Mouse (Mus musculus) monocyte, adult 2 months (primary cell): ENCODE data around the gene Nf2.

Experiments used
- DNase-seq, 2 experiments: peaks; one replicate each; pipeline ENCODE4 v3.0.0; 2022; ENCODE audit warnings: low spot score in 2 of 2, low read depth in 1 of 2

Gene Nf2

GRCm38 (mm10) chr11:4750263-4750662 is 99.1 kb downstream of the Nf2 start:
- no peak for DNase-seq

DNA sequence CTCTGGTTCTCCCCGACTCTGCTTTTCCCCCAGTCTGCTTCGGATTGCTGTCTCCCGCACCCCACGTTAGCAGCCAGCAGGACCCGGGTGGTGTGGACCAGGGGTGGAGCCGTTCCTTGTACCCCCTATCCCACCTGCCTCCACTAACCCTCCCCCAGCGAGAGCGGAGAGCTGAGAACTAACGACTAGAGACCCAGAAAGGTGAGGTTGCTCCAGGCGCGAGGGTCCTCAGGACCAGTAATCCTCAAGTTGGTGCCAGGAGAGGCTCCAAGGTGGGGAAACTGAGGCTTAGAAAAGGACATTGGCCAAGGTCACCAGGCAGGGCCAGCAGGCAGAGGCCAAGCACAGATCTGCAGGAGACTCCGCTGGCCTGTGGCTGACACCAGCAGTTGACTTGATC is 102.1 kb downstream of the Nf2 start:
- DNase-seq: no peak

DNA sequence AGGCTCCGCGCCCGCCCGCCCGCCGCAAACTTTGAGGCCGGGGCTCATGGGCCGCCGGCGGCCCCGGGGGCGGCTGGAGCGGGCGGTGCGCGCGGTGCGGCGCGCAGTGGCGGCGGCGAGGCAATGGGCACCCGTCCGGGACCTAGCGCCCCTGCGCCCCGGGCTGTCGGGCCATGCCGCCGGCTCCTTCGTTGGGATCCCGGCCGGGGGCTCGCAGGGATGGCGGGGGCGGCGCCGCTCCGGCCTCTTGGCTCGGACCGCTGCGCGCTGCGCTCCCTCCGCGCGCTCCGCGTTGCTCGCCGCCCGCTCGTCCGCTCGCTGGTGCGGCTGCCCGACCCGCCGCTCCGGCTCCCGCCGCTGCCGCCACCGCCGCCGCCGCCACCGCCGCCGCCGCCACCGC is 102.6 kb downstream of the Nf2 start, which contains the start of gene Cabp7:
Cabp7 (minus strand) TSS at position 46 of the 400 bp plus-strand sequence.
- no peak for DNase-seq

- DNase-seq: no peak
These were observed 103.4 kb downstream of the Nf2 start for GRCm38 (mm10) chr11:4745969-4746368.

- DNase-seq: no peak
These were observed 104.6 kb downstream of the Nf2 start for GRCm38 (mm10) chr11:4744691-4745090.

DNA sequence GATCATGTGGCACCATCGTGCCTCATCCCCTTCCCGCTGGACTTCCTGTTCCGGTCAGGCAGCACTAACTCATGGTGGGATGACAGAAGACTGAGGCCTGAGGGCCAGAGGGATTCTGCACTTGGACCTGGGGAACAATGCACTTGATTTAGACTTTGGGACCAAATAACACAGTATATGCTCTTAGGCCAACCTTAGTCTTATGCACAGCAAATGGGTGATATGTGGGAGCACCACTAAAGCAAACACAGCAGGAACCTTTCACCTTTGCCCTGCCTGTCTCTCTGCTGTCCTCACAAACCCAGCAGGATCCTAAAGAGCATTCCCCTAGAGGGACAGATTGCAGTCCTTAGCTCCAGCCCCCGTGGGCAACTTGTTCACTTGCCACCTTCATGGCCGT is 108.6 kb downstream of the Nf2 start:
- DNase-seq: no peak

DNA sequence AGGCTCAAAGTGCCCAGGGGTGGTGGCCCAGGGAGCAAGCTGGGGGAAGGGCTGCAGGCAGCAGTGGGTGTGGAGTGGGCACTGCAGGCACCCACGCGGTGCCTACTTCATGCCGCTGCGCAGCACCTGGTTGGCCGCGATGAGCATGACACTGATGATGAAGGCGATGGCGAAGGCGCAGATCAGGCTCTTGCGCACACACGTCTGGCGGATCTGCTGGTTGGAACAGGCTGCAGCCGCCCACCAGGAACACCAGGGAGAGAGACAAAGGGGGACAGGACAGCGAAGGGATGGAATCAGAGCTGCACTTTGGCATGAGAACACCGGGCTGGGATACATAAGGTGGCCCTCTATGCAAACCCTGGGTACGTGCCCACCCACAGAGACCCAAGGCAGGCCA is 110.6 kb downstream of the Nf2 start:
- no peak for DNase-seq

DNA sequence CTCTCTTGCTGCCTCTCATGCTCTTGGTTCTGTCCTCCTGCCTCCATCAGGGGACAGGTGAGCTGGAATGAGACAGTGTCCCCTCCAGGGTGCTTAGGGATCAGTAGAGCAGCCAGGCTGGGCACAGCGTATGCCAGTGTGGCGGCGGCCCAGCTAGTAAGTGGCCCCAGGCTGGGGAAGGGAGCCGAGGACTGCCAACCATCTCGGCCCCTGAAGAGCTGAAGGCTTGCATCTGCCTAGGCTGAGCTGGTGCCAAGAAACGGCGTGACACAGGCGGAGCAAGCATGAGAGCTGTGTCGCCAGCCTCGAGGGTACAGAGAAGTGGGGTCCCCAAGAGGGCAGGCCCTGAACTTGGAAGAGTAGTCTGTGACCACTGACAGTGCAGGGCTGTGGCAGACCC is 111.7 kb downstream of the Nf2 start:
- no peak for DNase-seq

- no peak for DNase-seq
These were observed 113.0 kb downstream of the Nf2 start for GRCm38 (mm10) chr11:4736355-4736754.

GRCm38 (mm10) chr11:4734179-4734578 is 115.2 kb downstream of the Nf2 start:
- DNase-seq: no peak

DNA sequence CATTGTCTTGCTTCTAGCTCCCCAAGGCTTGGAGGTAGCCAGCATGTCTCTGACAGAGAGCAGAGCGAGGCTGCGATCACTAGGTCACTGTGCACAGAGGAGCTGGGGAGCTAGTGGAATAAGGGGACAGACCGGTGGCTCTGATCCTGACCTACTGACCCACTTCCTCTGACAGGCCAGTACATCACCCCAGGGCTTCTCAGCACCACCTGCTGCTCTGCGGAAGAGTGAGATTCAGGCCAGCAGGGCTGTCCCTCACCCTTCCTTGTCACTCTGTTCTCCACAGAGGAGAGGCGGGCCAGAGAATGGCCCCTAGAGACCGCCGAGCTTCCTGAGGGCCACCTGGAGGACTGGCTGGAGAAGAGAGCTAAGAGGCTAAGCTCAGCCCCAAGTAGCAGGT is 117.6 kb downstream of the Nf2 start:
- DNase-seq: no peak

DNA sequence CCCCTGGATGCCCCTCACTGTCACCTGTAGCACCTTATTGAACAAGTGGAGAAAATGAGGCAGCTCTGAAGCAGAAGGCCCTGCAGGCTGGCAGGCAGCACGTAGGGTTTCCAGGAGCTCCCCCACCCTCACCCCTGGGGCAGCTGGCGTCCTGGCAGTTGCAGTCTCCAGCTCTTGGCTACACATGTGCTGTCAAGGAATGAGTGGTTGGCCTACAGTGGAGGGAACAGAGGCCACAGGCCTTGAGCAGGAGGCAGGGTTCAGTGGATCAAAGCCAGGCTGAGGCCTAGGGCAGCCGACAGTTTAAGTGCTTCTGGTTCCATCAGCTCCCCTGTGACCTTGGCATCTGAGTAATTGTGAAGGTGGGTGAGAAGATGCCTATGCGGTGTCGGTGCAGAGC is 118.4 kb downstream of the Nf2 start:
- no peak for DNase-seq

- no peak for DNase-seq
These were observed 119.2 kb downstream of the Nf2 start for GRCm38 (mm10) chr11:4730096-4730495.

DNA sequence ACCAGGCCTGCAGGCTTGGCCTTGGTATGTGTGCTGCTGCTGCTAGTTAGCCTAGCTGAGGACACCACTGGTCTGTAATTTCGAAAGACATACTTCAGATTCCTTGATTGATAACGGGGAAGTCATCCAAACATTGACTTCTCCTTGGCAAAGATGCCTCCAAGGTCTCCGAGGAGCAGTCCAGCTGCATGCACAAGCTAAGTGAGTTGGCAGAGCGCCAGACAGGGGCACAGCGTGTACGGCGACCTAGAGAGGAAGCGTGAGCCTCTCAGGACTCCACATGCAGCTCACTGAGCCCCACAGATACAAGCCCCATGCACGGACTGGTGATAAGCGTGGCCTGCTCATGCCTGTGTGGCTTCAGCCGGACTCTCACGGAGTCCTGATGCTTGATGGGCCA is 119.7 kb downstream of the Nf2 start:
- DNase-seq: no peak

DNA sequence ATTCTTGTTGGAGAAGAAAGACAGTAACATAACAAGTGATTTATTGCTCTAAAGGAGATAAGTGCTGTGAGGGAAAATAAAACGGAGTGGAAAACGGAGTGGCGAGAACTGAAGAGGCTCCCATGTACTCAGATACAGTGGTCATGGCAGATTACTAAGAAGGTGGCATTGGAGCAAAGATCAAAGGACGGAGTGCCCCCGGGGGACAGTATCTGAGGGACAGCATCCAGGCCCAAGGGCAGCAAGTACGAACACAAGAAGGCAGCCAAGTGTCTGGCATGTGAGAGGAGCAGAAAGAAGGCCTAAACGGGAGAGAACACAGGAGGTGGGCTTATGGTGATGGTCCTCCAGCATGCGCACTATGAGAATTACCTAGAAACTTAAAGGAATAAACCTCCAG is 127.6 kb downstream of the Nf2 start:
- no peak for DNase-seq

DNA sequence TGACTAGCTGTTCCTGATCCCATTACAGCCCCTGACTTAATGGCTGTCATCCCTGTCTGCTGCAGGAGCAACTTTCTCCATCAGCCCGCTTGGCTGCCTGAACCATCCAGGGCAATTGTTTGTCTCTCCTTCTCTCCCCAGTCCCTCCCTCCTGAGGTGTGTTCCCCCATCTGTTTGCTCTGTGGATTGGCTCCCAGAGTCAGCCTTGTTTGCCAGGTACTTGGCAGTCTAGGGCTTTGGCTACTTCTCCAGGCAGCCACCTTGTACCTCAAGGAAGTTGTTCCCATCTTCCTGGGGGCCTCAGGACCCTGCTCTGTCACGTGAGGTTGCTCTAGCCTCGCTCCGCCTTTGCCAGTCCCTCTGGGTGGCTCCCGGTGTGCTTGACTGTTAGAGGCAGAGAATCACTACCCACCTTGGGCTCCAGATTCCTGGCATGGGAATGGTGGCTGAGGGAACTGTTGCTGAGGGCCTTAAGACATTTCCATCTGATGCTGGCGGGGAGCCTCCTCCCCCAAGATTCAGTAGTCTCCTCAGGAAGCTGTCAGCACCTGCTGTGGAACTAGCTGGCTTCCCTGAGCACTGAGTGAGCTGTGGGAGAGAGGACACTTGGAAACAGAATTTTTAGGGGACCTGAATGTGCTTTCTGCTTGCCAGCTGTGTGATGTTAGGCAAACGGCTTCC is 128.3 kb downstream of the Nf2 start:
- DNase-seq: no peak

DNA sequence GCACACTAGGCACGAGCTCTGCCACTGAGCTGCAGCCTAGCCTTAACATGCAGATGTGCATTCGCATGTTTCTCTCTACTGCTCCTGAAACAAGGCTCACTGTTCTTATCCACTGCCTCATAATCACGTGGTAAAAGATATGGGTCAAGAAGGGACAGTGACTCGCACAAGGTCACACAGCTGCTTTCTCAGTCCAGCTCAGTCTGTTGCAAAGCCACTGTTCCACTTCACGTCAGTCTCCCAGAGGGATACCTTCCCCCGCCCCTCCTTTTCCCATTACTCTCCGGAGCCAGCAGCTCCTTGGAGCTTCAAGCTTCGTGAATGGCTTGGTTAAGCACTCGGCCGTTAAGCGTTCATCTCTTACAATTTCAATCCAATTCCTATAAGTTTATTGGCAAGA is 128.9 kb downstream of the Nf2 start:
- DNase-seq: no peak

DNA sequence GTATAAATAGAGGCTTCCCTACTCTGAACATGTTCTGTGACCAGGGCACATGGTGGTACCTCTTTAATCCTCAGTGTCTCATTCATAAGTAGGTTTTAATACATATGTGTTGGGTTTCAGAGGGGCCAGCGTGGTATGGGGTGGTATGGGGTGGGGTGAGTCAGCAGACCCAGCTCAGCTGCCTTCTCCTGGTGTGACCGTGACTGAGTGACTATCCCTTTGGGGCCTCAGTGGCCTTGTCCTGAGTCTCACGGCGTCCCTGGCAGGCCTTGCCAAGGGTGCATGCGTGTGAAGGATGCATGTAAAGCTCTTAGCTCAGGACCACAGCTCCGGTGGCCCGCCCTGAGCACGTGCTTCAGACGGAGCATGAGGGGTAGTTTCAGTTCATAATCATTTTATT is 129.4 kb downstream of the Nf2 start:
- DNase-seq: no peak

GRCm38 (mm10) chr11:4718548-4718947 is 130.8 kb downstream of the Nf2 start:
- DNase-seq: no peak

GRCm38 (mm10) chr11:4716530-4717236 is 132.7 kb downstream of the Nf2 start:
- DNase-seq: no peak
